Mouse (Mus musculus) thymus, postnatal 10 days (tissue): ENCODE results near the gene Urah.

Source experiments
- DNase-seq, 2 experiments: peaks; one replicate each; pipeline ENCODE4 v3.0.0; 2021; ENCODE audit warnings: low spot score in 2 of 2

The Urah gene

DNA sequence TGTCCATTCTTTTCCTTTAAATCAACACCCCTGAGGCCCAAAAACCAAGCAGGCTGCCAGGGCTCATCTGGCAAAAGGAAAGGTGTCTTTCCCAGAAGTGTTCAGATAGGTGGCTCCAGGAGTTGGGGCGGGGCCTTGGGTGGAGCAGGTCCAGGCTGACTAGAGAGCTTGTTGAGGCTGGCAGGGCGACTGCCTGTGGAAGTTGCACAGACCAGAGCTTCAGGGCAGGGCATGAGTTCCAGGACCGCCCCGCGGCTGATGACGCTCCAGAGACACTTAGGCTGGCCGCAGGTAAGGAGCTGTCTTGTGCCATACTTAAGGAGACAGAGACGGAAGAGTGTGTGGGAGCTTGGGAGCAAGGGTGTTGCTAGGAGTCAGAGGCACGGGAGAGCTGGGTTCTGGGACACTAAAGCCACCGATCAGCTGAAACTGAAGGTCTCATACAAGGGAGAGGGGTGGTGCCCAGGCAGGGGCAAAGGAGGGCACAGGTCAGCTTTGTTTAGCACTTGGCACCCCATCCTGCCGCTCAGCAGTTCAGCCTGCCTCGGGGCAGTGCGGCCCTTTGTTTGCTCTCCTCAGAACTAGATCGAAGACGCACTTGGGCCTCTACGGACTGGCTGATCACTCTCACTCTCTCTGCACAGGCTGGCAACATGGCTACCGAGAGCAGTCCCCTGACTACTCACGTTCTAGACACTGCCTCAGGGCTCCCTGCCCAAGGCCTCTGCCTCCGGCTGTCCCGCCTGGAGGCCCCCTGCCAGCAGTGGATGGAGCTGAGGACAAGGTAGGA is at the start of gene Urah:
Urah (plus strand) TSS at position 51 of the 790 bp plus-strand sequence.
- no peak for DNase-seq

- no peak for DNase-seq
These were observed 47.3 kb upstream of the Urah start, which contains the start of gene Syce1 for GRCm38 (mm10) chr7:140787406-140788052. Syce1 (minus strand) TSS chr7:140787852.

DNA sequence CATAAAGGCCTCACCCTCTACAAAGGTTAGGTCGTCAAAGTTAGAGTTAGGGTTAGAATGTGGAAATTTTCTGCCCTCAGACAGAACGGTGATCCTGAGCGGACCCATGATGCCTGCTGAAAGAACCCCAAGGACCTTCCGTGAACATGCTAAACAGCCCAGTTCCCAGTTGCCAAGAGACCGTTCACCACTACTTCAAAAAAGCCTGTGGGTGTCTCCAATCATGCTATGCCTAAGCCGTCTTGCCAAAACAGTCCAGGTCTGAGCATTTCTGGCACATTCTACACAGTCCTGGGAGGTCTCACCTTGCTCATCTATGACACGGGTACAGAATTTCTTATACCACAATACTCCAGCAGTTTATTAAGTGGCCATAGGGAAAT is 46.8 kb upstream of the Urah start:
- no peak for DNase-seq

DNA sequence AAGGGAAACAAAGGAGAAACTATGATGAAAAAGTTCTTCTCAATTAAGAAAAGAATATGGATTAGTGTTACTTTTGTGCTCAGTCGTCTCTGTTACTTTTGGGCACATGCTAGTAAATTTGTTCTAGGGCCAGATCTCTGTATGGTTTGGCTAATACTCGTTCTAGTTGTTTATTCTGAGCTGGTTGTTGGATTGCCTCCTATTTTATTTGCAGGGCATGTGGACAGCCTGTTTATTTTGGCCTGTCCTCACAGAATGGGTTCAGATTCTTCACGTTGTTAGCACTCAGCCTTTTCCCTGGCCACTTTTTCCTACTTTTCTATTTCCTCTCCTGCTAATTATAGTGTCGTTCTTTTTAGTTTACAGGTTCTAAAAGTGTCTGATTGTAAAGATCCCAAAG is 41.3 kb upstream of the Urah start:
- DNase-seq, result no peak

- DNase-seq, result no peak
These were observed 37.2 kb upstream of the Urah start for GRCm38 (mm10) chr7:140797619-140798018.

DNA sequence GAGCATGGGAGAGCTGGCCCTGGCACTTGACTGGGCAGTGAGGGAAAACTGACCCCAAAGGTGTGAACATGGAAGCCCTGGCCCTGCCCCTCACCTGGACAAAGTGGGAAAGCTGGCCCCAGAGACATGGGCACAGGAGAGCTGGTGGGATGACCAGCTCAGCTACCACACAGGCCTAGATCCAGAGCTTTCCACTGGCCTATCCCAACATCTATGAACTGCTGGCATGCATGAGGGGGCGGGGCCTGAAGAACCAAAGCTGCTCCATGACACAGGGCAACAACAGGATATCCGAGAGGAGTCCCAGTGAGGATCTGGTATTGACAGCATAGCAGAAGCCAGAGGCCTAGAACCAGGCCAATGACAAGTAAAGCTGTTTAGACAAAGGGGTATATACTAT is 36.6 kb upstream of the Urah start:
- no peak for DNase-seq

GRCm38 (mm10) chr7:140802629-140803028 is 32.2 kb upstream of the Urah start:
- DNase-seq, result no peak

- DNase-seq, result peak; percentile 15 to 60
These were observed 29.1 kb upstream of the Urah start for GRCm38 (mm10) chr7:140805704-140806103.

DNA sequence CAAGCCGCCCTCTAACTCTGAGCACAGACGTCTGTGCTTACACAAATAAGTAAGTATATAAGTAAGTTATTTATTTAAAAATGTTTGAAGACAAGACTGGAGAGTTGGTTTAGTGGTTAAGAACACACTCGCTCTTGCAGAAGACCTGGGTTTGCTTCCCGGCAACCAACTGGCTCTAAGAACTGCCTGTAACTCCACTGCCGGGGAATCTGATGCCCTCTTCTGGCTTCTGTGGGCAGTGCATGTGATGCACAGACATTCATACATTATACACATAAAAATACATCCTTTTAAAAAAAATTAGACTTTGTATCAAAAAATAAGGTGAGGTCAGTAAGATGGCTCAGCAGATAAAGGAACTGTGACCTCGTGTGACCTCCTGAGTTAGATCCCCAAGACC is 24.3 kb upstream of the Urah start:
- DNase-seq, result no peak

DNA sequence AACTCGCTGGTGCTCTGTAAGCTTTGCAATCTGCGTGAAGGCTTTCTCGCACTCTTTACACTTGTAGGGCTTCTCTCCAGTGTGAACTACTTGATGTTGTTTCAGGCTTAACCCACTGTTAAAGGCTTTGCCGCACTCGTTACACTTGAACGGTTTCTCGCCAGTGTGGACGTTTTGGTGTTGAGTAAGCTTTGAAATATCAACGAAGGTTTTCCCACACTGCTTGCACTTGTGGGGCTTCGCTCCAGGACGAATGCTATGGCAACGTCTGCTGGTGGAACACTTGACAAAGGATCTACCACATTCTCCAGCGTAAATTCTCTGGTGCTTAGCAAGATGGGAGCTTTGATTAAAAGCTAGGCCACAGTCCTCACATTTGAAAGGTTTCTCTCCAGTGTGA is 23.1 kb upstream of the Urah start:
- DNase-seq, result no peak

DNA sequence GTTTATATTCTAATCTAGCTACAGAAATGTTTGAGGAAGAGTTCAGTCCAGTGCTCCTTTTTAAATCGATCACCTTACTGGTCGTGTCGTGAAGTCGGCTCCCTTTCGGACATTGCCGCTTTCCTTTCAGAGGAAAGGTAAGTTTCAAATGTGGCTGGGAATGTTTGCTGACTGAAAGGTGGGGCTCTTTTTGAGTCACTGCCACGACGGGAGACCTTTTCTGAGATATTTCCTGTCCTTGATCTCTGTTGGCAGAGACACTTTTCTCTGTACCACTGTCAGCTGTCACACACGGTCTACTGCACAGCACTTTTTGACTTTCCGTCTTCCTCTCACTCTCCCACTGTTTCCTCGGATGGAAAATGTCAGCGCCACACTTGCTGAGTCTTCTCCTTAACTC is 22.0 kb upstream of the Urah start:
- DNase-seq, result no peak

DNA sequence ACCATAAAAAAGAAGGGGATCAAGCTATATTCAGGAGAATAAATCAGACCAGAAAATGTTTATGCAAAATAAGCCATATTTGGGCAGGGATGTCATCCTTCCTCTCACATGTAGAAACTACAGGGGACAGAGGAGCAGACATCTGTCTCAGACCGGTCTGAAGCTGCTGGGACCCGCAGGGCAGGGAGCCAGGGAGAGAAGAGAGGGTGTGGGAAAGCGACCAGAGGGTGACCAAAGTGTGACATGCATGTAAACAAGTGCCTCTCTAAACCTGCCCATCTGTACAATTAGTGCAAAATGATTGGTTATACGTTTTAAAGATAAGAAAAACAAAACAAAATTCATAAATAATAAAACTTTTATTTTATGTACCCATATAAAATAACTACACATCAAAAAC is 14.6 kb upstream of the Urah start:
- DNase-seq, result no peak

GRCm38 (mm10) chr7:140821305-140821652 is 13.5 kb upstream of the Urah start:
- DNase-seq, result no peak

DNA sequence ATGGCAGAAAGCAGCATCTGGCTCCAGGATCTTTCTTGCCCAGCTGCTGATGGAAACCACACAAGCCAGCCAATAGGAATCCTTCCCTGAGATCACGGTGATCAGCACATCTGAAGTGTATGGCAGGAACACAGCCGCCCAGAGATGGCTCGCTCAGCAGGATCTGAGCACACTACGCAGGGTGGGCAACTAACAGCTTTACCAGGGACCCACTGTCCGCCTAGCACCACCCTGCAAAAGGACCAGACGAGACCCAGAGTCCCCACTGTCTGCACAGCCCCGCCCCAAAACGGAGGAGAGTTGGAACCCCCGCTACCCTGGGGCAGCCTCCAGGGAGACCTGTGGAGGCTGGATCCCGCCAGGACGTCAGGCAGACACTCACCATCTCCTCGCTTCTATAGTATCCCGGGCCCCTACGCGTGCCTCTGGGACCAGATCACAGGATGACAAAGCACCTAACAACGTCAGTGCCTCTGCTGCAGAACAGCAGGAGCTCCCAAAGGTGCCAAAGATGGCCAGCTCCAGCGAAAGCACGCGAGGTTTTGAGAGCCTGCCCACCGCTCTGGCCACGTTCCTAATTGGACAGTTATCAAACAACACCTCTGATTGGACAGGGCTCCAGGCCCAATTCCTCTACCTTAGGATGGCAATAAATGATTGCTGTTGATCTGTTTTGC is 13.0 kb upstream of the Urah start, which contains the start of gene Zfp941:
Zfp941 (minus strand) TSS at position 526 of the 677 bp plus-strand sequence.
- DNase-seq, result no peak

GRCm38 (mm10) chr7:140822731-140823130 is 12.1 kb upstream of the Urah start:
- DNase-seq, result no peak

DNA sequence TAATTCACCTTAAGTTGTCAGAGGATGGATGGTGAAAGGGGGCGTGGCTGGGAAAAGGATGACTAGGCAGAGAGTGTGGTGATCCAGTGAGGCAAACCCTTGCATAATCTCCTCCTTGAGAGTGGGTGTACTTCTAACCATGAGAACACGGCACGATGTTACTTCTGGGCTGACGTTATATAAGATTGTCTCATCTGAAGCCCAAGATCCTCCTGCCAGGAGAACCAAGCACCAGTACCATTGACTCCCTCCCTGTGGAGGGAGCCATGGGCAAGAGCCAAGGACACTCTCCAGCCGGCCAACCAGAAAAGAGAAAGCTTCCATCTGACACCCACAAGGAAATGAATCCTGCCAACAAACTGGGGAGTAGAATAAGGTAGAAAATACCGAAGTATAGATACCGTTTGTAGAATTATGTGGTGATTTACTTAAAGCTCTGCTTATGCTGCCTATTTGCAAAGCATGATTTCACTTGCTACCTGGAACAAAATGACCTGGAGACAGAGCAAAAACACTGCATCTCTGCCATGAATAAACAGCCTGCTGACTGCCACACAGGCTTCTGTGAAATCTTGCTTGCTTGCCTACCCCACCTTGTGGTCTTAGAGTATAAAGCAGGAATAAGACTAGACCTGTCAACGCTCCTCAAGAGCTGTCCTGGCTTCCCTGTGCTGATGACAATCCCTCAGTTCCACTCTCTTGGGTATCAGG is 6.5 kb upstream of the Urah start:
- no peak for DNase-seq

DNA sequence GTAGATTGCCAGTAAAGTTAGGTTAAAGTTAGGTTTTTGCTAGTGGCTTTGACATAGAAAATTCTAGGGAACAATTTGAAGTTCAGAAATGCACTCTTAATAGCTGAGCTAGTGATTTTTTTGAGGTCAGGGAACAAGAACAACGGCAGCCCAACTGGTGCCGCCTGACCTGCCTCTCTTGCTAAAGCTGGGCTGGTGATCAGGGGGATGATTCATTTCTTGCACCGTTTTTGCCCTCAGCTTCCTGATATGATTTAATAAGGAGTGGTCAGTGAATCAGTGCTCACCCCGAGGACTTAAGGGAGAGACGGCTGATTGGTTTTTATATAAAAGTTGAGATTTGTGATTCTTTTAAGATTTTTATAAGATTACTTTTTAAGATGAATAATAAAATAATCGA is 3.4 kb upstream of the Urah start:
- no peak for DNase-seq

GRCm38 (mm10) chr7:140833341-140833740 is 1.5 kb upstream of the Urah start:
- no peak for DNase-seq

GRCm38 (mm10) chr7:140835758-140836087 is 905 bp downstream of the Urah start:
- DNase-seq, result no peak

- no peak for DNase-seq
These were observed 1.7 kb downstream of the Urah start for GRCm38 (mm10) chr7:140836243-140837115.

GRCm38 (mm10) chr7:140839556-140839955 is 4.7 kb downstream of the Urah start:
- no peak for DNase-seq
